Mouse (Mus musculus) C2C12 (cell line): ENCODE measurements around the gene Klhdc4.

Source experiments
- CEBPB ChIP-seq: IDR thresholded peaks from one replicate; pipeline ENCODE4 v1.6.1; 2011; ENCODE audit warnings: low read depth, mild to moderate bottlenecking, control low read depth, moderate library complexity
- CTCF ChIP-seq: IDR thresholded peaks from one replicate; pipeline ENCODE4 v1.5.1; 2011; ENCODE audit not compliant: control insufficient read depth, insufficient read depth, insufficient read length

GRCm38 (mm10) chr8:121821770-121822169 is 7.6 kb downstream of the Klhdc4 start:
- TF ChIP-seq CEBPB (no peak), CTCF (no peak)
